Mouse (Mus musculus) C2C12 (cell line): ENCODE results near the gene Slc38a2.

Experiments
- CEBPB ChIP-seq: IDR thresholded peaks from one replicate; pipeline ENCODE4 v1.6.1; 2011; ENCODE audit warnings: low read depth, mild to moderate bottlenecking, control low read depth, moderate library complexity
- CTCF ChIP-seq: IDR thresholded peaks from one replicate; pipeline ENCODE4 v1.5.1; 2011; ENCODE audit not compliant: control insufficient read depth, insufficient read depth, insufficient read length
- MAX ChIP-seq: IDR thresholded peaks from one replicate; pipeline ENCODE4 v1.6.1; 2011; ENCODE audit warnings: mild to moderate bottlenecking, control low read depth
- MYOD1 ChIP-seq: IDR thresholded peaks from one replicate; pipeline ENCODE4 v1.6.1; 2011; ENCODE audit warnings: low read depth; ENCODE audit not compliant: control insufficient read depth, insufficient read length
- MYOG ChIP-seq: IDR thresholded peaks from one replicate; pipeline ENCODE4 v1.6.1; 2011; ENCODE audit not compliant: control insufficient read depth, insufficient read length; ENCODE audit errors: extremely low read depth
- USF1 ChIP-seq: IDR thresholded peaks from one replicate; pipeline ENCODE4 v1.6.1; 2011; ENCODE audit warnings: low read depth, mild to moderate bottlenecking, control low read depth, moderate library complexity

DNA sequence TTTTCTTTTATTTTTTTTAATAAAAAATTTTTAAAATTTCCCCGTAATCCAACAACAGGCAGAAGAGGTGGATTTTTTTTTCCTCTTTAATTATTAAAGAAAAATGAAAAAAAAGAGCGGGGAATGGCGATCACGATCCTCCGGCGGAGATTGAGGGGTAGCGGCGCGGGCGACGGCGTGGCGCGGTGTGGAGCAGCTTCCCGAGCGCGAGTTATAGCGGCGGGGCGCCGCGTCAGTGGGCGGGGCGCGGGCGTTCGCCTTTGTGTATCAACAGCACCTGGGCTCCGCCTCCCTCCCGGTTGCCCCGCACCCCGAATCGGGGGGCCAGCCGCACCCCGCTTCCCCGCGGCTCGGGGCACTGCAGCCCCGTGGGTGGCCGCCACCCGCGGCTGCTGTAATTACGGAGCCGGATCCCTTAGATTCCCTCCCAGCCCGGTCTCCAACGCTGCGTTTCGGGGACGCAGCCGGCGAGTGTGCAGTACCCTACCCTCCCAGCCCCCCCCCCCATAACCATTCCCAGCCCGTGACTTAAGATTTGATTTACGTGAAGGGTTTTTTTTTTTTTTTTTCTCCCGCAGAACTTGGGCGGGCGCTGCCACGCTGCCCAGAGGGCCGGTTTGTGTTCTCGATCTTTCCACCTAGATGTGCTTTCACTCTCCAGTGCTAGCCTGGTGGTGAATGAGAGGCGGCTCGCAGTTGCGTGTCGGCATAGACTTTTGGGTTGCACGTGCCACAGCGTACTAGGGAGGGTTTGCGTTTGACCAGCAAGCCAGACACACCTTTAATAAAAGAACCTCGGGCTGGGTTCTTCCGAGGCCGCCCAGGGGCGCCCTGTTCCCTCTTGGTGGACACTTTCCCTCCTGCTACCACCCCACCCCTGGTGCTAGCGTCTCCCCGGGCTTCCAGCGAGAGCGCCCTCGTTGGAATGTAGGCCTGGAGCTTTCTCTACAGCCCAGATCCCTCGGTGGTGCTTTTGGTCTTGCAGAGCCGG, at the start of gene Slc38a2:
- TF ChIP-seq CTCF (peak; percentile 31), USF1 (no peak), MAX (peak; percentile 75), MYOD1 (no peak), CEBPB (no peak), MYOG (no peak)
